Mouse (Mus musculus) thymus, adult 2 months (tissue): ENCODE results near the gene Tmem234. TPM values are rescaled to one million over a fixed set of nuclear protein-coding genes. Genes with fewer than 3 reads are reported as not detected.

Experiments used
- DNase-seq: peaks from one replicate; pipeline ENCODE4 v3.0.0; 2021
- H3K27ac ChIP-seq: fragments of 200-500 bp; 2 replicates; pipeline ENCODE4 v1.5.1; 2012; ENCODE audit warnings: low read length, control low read depth; ENCODE audit not compliant: control insufficient read depth, insufficient read depth
- H3K27me3 ChIP-seq: fragments of 200-500 bp; 2 replicates; pipeline ENCODE4 v1.6.1; 2012; ENCODE audit warnings: mild to moderate bottlenecking, low read length, moderate library complexity, mixed read lengths; ENCODE audit not compliant: control insufficient read depth, insufficient read depth
- H3K36me3 ChIP-seq: fragments of 200-500 bp; 2 replicates; pipeline ENCODE4 v1.6.1; 2012; ENCODE audit warnings: mild to moderate bottlenecking, low read length, moderate library complexity; ENCODE audit not compliant: control insufficient read depth, insufficient read depth
- H3K4me1 ChIP-seq: fragments of 200-500 bp; replicated peaks from 2 replicates; pipeline ENCODE4 v1.6.1; 2012; ENCODE audit warnings: low read length; ENCODE audit not compliant: control insufficient read depth, insufficient read depth
- H3K4me3 ChIP-seq: fragments of 200-500 bp; 2 replicates; pipeline ENCODE4 v1.5.1; 2012; ENCODE audit warnings: mild to moderate bottlenecking, low read length, control low read depth, moderate library complexity; ENCODE audit not compliant: control insufficient read depth, insufficient read depth
- CTCF ChIP-seq: fragments of 200-500 bp; IDR thresholded peaks from 2 replicates; pipeline ENCODE4 v1.5.1; 2012; ENCODE audit warnings: mild to moderate bottlenecking, control low read depth, low read length, moderate library complexity, borderline replicate concordance; ENCODE audit not compliant: control insufficient read depth, poor library complexity, insufficient read depth; ENCODE audit errors: extremely low read depth
- POLR2A ChIP-seq: fragments of 200-500 bp; IDR thresholded peaks from 2 replicates; pipeline ENCODE4 v1.6.1; 2012; ENCODE audit warnings: mild to moderate bottlenecking, low read length, control low read depth, moderate library complexity; ENCODE audit not compliant: control insufficient read depth, poor library complexity, insufficient read depth; ENCODE audit errors: extremely low read depth
- WGBS: fragments of 180-500 bp; shearing (Covaris S2); methylation state at CpG from one replicate; pipeline ENCODE4 v1.1.7; 2018; 5-methylcytosine and 5-hydroxymethylcytosine counted together
- polyA plus RNA-seq: library from polyadenylated mRNA; depleted of rRNA; stranded (reverse); fragments of >200 nt; gene quantifications from 2 replicates; pipeline ENCODE4 v1.2.3, GENCODE M21; 2012

Gene Tmem234
- polyA plus RNA-seq, 1 experiment, result 257 TPM

GRCm38 (mm10) chr4:129625496-129625895 lies 25.0 kb downstream of the Tmem234 start:
- DNase-seq, result no peak
- H3K4me3 ChIP-seq, result no peak overlapping the region
- 60% methylated on average over 4 of the region's 4 CpGs for whole genome bisulfite sequencing
- H3K4me1 ChIP-seq, result peaks cover 27% of the 10 kb centered on the region
- no peak overlapping the region for H3K27ac ChIP-seq
- TF ChIP-seq CTCF (no peak), POLR2A (no peak)
- peaks cover 31% of the 10 kb centered on the region for H3K36me3 ChIP-seq
- H3K27me3 ChIP-seq, result no peaks in the 10 kb centered on the region

- TF ChIP-seq CTCF (no peak), POLR2A (no peak)
- DNase-seq, result no peak
- 85% methylated on average over 6 of the region's 6 CpGs for WGBS
- Histone ChIP-seq H3K4me3 (no peak overlapping the region), H3K4me1 (peaks cover 27% of the 10 kb centered on the region), H3K27me3 (no peaks in the 10 kb centered on the region), H3K36me3 (peaks cover 36% of the 10 kb centered on the region), H3K27ac (no peak overlapping the region)
Observed at GRCm38 (mm10) chr4:129626035-129626434, 25.6 kb downstream of the Tmem234 start.

GRCm38 (mm10) chr4:129630944-129631343 lies 30.5 kb downstream of the Tmem234 start:
- DNase-seq, result no peak
- no peaks in the 10 kb centered on the region for H3K4me1 ChIP-seq
- TF ChIP-seq POLR2A (no peak), CTCF (no peak)
- WGBS, result 91% methylated on average over 4 of the region's 4 CpGs
- H3K27me3 ChIP-seq, result no peaks in the 10 kb centered on the region
- H3K4me3 ChIP-seq, result no peak overlapping the region
- H3K36me3 ChIP-seq, result peaks cover 74% of the 10 kb centered on the region
- H3K27ac ChIP-seq, result no peak overlapping the region

- DNase-seq, result no peak
- Histone ChIP-seq H3K4me3 (no peak overlapping the region), H3K4me1 (no peaks in the 10 kb centered on the region), H3K36me3 (peaks cover 83% of the 10 kb centered on the region), H3K27ac (no peak overlapping the region), H3K27me3 (no peaks in the 10 kb centered on the region)
- no peak for TF ChIP-seq POLR2A
- no peak for TF ChIP-seq CTCF
- 93% methylated on average over 12 of the region's 12 CpGs for WGBS
Observed at GRCm38 (mm10) chr4:129631867-129632266, 31.4 kb downstream of the Tmem234 start.

- no peaks in the 10 kb centered on the region for H3K27me3 ChIP-seq
- TF ChIP-seq POLR2A, result no peak
- no peak for TF ChIP-seq CTCF
- 95% methylated on average over 6 of the region's 6 CpGs for WGBS
- no peak overlapping the region for H3K4me3 ChIP-seq
- DNase-seq, result no peak
- H3K27ac ChIP-seq, result no peak overlapping the region
- H3K4me1 ChIP-seq, result no peaks in the 10 kb centered on the region
- peaks cover 84% of the 10 kb centered on the region for H3K36me3 ChIP-seq
Observed at GRCm38 (mm10) chr4:129633852-129634251, 33.4 kb downstream of the Tmem234 start.

GRCm38 (mm10) chr4:129639221-129639620 lies 38.8 kb downstream of the Tmem234 start:
- 92% methylated on average over 15 of the region's 15 CpGs for WGBS
- peaks cover 39% of the 10 kb centered on the region for H3K36me3 ChIP-seq
- TF ChIP-seq CTCF (no peak), POLR2A (no peak)
- H3K4me1 ChIP-seq, result peaks cover 13% of the 10 kb centered on the region
- no peak overlapping the region for H3K4me3 ChIP-seq
- H3K27ac ChIP-seq, result no peak overlapping the region
- H3K27me3 ChIP-seq, result no peaks in the 10 kb centered on the region
- no peak for DNase-seq

- TF ChIP-seq CTCF (no peak; the same call in 1 of the 2 replicates), POLR2A (no peak)
- Histone ChIP-seq H3K36me3 (peaks cover 33% of the 10 kb centered on the region), H3K4me3 (peak overlapping the region; percentile 60), H3K27ac (peak overlapping the region; percentile 32; the same call in 1 of the 2 replicates), H3K27me3 (no peaks in the 10 kb centered on the region), H3K4me1 (peaks cover 22% of the 10 kb centered on the region)
- WGBS, result 2% methylated on average over 17 of the region's 17 CpGs
- DNase-seq, result no peak
Observed at GRCm38 (mm10) chr4:129640101-129640637, 39.7 kb downstream of the Tmem234 start.
